ENCODE assay signal across 21 mouse cellular contexts in genomic region chr15:59809361-59809760, GRCm38 (mm10).
"Had no signal": no experiment of that assay in that cellular context is flagged by ENCODE, and none has a peak within 500 bp of the region (broad histone marks: within the 10 kb centered on the region; RNA-seq: fewer than 3 reads in every experiment).

No protein-coding gene starts in this region.

- H3K27ac ChIP-seq: kidney, postnatal 0 days; layer of hippocampus, adult 2 months; limb, embryonic 10.5 days; limb, embryonic 13.5 days; liver, embryonic 14.5 days; lung, embryonic 15.5 days; midbrain, embryonic 15.5 days; stomach, embryonic 15.5 days had no signal

- H3K4me3 ChIP-seq: layer of hippocampus, adult 2 months; limb, embryonic 10.5 days; limb, embryonic 13.5 days; lung, embryonic 15.5 days; midbrain, embryonic 15.5 days; stomach, embryonic 15.5 days had no signal

- ATAC-seq: intestine, postnatal 0 days; liver, postnatal 0 days; midbrain, embryonic 15.5 days had no signal

- DNase-seq: kidney, adult 2 months; kidney, postnatal 25 days; layer of hippocampus, adult 9-11 months; liver; liver, postnatal 0 days; lung, postnatal 14 days; lung, postnatal 4 days; right cerebral cortex, adult 18-20 months; right cerebral cortex, postnatal 14 days; right cerebral cortex, postnatal 4 days; spleen, adult 18-20 months; thymus, postnatal 25 days had no signal

- H3K4me1 ChIP-seq: limb, embryonic 10.5 days; limb, embryonic 13.5 days; lung, embryonic 15.5 days; midbrain, embryonic 15.5 days; stomach, embryonic 15.5 days had no signal
